Mouse (Mus musculus) intestine, postnatal 0 days (tissue): Measurements from ENCODE around the gene Gja5. TPM values are rescaled to one million over a fixed set of nuclear protein-coding genes. Genes with fewer than 3 reads are reported as not detected.
A peak's percentile ranks its signal among the peaks of the same experiment; 100 is the strongest.
"Not testable (repeated sequence)": the region's sequence is repeated elsewhere in the genome, so short reads cannot be mapped to it uniquely, and the experiment has no call there.

Experiments
- ATAC-seq: fragments of 200-750 bp; cut with Nextera tagmentation; 2 replicates; pipeline ENCODE4 v1.8.0; 2017; ENCODE audit warnings: mild to moderate bottlenecking, moderate TSS enrichment, moderate library complexity
- H3K27ac ChIP-seq: fragments of 300-500 bp; sonication (generic); 2 replicates; pipeline ENCODE4 v1.5.1; 2014; ENCODE audit warnings: mild to moderate bottlenecking, low read depth, low read length, moderate library complexity
- H3K27me3 ChIP-seq: fragments of 300-500 bp; sonication (generic); replicated peaks from 2 replicates; pipeline ENCODE4 v1.6.1; 2014; ENCODE audit warnings: low read length, mixed read lengths; ENCODE audit not compliant: control insufficient read depth, insufficient read depth
- H3K36me3 ChIP-seq: fragments of 300-500 bp; sonication (generic); 2 replicates; pipeline ENCODE4 v1.6.1; 2014; ENCODE audit warnings: mild to moderate bottlenecking, moderate library complexity; ENCODE audit not compliant: control insufficient read depth, insufficient read depth
- H3K4me1 ChIP-seq: fragments of 300-500 bp; sonication (generic); replicated peaks from 2 replicates; pipeline ENCODE4 v1.6.1; 2014; ENCODE audit warnings: antibody characterized with exemption, low read length, mixed read lengths; ENCODE audit not compliant: control insufficient read depth, insufficient read depth
- H3K4me2 ChIP-seq: fragments of 300-500 bp; sonication (generic); replicated peaks from 2 replicates; pipeline ENCODE4 v1.6.1; 2014; ENCODE audit warnings: low read depth, mild to moderate bottlenecking, moderate library complexity
- H3K4me3 ChIP-seq: fragments of 300-500 bp; sonication (generic); 2 replicates; pipeline ENCODE4 v1.5.1; 2014; ENCODE audit warnings: low read depth, low read length
- H3K9ac ChIP-seq: fragments of 300-500 bp; sonication (generic); 2 replicates; pipeline ENCODE4 v1.6.1; 2014; ENCODE audit warnings: mild to moderate bottlenecking, low read depth, low read length
- H3K9me3 ChIP-seq: fragments of 300-500 bp; sonication (generic); 2 replicates; pipeline ENCODE4 v1.6.1; 2016; ENCODE audit warnings: mixed run types; ENCODE audit not compliant: control insufficient read depth
- CTCF ChIP-seq: sonication (generic); IDR thresholded peaks from 2 replicates; pipeline ENCODE4 v1.5.1; 2016; ENCODE audit warnings: low read depth, mild to moderate bottlenecking, control low read depth, antibody characterized with exemption, moderate library complexity
- WGBS: fragments of 180-500 bp; shearing (Covaris S2); extraction: QIAGEN DNeasy Blood & Tissue Kit; methylation state at CpG from one replicate; pipeline ENCODE4 v1.1.7; 2014; 5-methylcytosine and 5-hydroxymethylcytosine counted together
- polyA plus RNA-seq: library from polyadenylated mRNA; unstranded; fragments of >200 nt; fragmentation: Nextera tagmentation; extraction: Ambion mirVana; gene quantifications from 2 replicates; pipeline ENCODE4 v1.2.1, GENCODE M21; 2015

The Gja5 gene
- polyA plus RNA-seq, 1 experiment from 2014 or later: 5.3 TPM

DNA sequence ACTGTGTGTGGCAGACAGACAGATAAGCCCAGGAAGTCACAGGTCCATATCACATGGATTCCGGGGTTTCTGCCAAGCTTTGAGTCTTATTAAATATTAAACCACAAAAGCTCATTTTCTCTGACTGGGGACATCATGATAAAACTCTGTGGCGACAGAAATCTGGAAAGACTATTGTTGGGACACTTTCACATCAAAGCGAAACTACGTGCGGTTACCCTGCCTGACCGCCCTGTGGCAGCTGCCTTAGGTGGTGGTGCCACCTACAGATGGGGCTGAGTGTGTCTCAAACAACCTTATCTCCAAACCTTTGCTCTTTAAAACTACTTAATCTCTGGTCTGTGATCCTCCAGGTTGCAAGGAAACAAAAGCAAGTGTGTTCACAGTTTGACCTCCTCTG is 171.9 kb downstream of the Gja5 start:
- Histone ChIP-seq H3K4me3 (peak overlapping the region; percentile 18; the same call in 1 of the 2 replicates), H3K27ac (peak overlapping the region; percentile 54; the same call in 1 of the 2 replicates), H3K27me3 (no peaks in the 10 kb centered on the region), H3K4me1 (no peaks in the 10 kb centered on the region), H3K4me2 (peak overlapping the region; percentile 40), H3K9me3 (no peaks in the 10 kb centered on the region), H3K36me3 (no peaks in the 10 kb centered on the region), H3K9ac (no peak overlapping the region)
- 26% methylated on average over 6 of the region's 6 CpGs for WGBS
- TF ChIP-seq CTCF: peak; percentile 87
- peak; percentile 87 for ATAC-seq

DNA sequence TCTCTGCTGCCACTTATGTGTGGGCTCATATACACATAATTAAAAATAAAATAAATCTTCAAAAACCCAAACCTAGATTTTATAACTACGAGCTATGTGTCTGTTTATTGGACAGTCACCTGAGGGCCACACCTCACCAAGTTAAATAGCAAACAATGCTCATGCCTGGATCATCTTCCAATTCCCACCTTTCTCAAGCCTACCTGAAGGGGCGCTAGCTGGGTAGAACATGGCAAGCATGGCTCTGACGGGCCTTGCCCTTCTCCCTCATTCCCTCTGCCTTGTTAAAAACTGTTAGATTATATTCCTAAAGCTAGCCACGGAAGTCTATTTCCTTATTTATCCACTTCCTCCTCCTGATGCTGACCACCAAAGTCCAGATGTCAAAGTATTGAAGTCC is 173.9 kb downstream of the Gja5 start:
- Histone ChIP-seq H3K27ac (no peak overlapping the region), H3K4me3 (no peak overlapping the region), H3K4me1 (no peaks in the 10 kb centered on the region), H3K4me2 (no peak overlapping the region), H3K36me3 (no peaks in the 10 kb centered on the region), H3K27me3 (no peaks in the 10 kb centered on the region), H3K9me3 (no peaks in the 10 kb centered on the region), H3K9ac (no peak overlapping the region)
- 30% methylated on average over 4 of the region's 4 CpGs for WGBS
- ATAC-seq: no peak
- TF ChIP-seq CTCF: peak; percentile 60

DNA sequence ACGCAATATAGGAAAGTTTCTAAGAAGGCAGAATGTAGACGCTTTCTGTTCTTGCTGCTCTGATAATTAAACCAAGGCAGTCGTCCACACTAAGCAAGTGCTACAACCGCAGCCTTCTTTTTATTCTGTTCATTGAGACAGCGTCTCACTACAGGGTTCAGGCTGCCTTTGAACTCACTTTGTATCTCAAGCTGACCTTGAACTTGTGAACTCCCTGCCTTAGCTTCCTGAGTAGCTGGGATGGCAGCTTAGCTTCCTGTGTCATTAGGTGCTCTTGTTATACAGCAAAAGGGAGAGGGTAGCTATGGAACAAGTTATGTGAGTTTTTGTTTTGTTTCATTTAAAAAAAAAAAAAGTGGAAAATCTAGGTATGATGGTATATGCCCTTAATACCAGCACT is 177.7 kb downstream of the Gja5 start:
- Histone ChIP-seq H3K4me3 (no peak overlapping the region), H3K9me3 (no peaks in the 10 kb centered on the region), H3K4me1 (no peaks in the 10 kb centered on the region), H3K27ac (no peak overlapping the region), H3K27me3 (no peaks in the 10 kb centered on the region), H3K9ac (no peak overlapping the region), H3K4me2 (no peak overlapping the region), H3K36me3 (no peaks in the 10 kb centered on the region)
- ATAC-seq: no peak
- WGBS: 90% methylated on average over 5 of the region's 5 CpGs
- no peak for TF ChIP-seq CTCF

DNA sequence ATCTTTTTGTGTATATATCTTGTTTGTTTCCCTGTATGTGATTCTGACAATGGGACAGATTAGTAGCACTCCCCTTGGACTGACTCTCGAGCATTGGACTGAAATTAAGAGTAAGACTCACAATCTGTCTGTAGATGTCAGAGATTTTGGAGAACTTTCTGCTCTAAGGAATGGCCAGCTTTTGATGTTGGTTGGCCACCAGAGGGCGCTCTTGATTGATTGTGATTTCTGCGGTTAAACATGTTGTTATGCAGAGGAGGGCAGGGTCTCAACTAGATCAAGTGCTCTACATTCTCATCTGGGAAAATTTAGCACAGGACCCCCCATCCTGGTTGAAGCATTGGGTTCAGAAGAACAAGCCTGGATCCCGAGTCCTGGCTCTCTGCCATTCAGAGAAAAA is 182.8 kb downstream of the Gja5 start:
- Histone ChIP-seq H3K4me2 (no peak overlapping the region), H3K9ac (no peak overlapping the region), H3K36me3 (no peaks in the 10 kb centered on the region), H3K27me3 (no peaks in the 10 kb centered on the region), H3K4me3 (no peak overlapping the region), H3K9me3 (no peaks in the 10 kb centered on the region), H3K27ac (no peak overlapping the region), H3K4me1 (no peaks in the 10 kb centered on the region)
- no peak for ATAC-seq
- WGBS: 75% methylated on average over 4 of the region's 4 CpGs
- peak; percentile 67 for TF ChIP-seq CTCF

DNA sequence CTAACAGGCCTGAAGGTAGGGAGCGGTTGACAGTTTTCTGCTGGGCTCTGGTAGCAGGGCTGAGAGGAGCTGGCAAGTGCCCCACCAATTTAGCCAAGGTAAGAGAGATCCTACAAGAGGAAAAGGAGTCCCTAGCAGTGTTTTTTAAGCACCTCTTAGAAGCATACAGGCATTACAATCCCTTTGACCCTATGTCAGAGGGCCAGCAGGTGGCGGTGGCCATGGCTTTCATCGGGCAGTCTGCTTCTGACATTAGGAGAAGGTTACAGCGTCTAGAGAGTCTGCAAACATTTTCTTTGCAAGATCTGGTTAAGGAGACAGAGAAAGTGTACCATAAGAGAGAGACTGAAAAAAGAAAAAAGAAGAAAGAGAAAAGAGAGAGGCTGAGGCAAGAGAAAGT is 183.8 kb downstream of the Gja5 start:
- 87% methylated on average over 4 of the region's 4 CpGs for WGBS
- H3K9me3 ChIP-seq, H3K9ac ChIP-seq, H3K4me1 ChIP-seq, H3K27me3 ChIP-seq, ATAC-seq, H3K4me3 ChIP-seq, H3K36me3 ChIP-seq, H3K27ac ChIP-seq, H3K4me2 ChIP-seq: not testable (repeated sequence)
- peak; percentile 29; the same call in 1 of the 2 replicates for TF ChIP-seq CTCF

DNA sequence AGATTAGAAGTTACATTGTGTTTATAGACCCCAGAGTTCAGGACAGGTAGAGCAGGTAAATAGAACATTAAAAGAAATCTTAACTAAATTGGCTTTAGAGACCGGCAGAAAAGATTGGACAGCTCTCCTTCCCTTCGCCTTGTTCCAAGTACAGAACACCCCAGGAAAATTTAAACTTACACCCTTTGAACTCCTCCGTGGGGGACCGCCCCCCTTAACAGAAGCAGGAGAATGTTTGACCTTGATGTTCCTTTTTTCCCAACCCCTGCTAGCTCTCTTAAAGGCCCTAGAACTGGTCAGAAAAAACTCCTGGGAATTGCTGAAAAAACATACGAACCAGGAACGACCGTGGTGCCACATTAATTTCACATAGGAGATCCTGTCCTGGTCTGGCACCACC is 187.5 kb downstream of the Gja5 start:
- not testable (repeated sequence) for H3K4me2 ChIP-seq, H3K9me3 ChIP-seq, H3K4me1 ChIP-seq, ATAC-seq, H3K27me3 ChIP-seq, H3K36me3 ChIP-seq, H3K27ac ChIP-seq, H3K4me3 ChIP-seq, H3K9ac ChIP-seq
- WGBS: 84% methylated on average over 7 of the region's 7 CpGs

DNA sequence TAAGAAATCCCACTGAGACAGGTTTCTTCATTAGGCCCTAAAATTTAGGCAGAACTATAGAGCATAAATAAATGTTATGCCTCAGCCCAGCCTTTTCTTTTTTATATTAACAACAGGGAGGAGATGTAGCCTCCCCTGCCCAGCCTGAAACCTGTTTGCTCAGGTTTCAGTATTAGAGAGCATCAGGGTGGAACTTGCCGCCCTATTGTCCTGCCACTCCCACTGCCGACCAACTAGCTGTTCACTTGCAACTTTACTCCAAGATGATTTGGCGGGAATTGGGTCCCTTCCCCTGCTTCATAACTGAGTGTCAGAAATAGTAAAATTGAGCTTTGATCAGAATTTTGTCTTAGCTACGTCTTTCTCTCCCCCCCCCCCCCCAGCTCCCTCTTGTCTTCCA is 192.2 kb downstream of the Gja5 start:
- H3K27ac ChIP-seq, H3K36me3 ChIP-seq, H3K27me3 ChIP-seq, H3K9me3 ChIP-seq, H3K4me1 ChIP-seq, ATAC-seq, H3K4me3 ChIP-seq, H3K4me2 ChIP-seq, H3K9ac ChIP-seq: not testable (repeated sequence)
- WGBS: 58% methylated on average over 4 of the region's 4 CpGs
